Mouse (Mus musculus) heart, embryonic 11.5 days (tissue): ENCODE measurements at regions not wholly inside any gene's neighbourhood (a gene's known extent, or its start where the extent isn't known, plus 50 kb on each side); places are given as distances from the start of the nearest gene placed in this dataset.

Experiments
- ATAC-seq: fragments of 200-750 bp; cut with Nextera tagmentation; replicated peaks from 2 replicates; pipeline ENCODE4 v1.8.0; 2017; ENCODE audit warnings: moderate library complexity; ENCODE audit not compliant: insufficient number of reproducible peaks, low FRiP score, low TSS enrichment
- H3K27ac ChIP-seq: fragments of 300-500 bp; sonication (generic); 2 replicates; pipeline ENCODE4 v1.5.1; 2014; ENCODE audit warnings: mild to moderate bottlenecking, low read depth, low read length
- H3K27me3 ChIP-seq: fragments of 300-500 bp; sonication (generic); 2 replicates; pipeline ENCODE4 v1.6.1; 2014; ENCODE audit warnings: mild to moderate bottlenecking, low read length, mixed read lengths; ENCODE audit not compliant: control insufficient read depth, insufficient read depth
- H3K36me3 ChIP-seq: fragments of 300-500 bp; sonication (generic); 2 replicates; pipeline ENCODE4 v1.6.1; 2014; ENCODE audit warnings: mild to moderate bottlenecking, low read length, moderate library complexity, mixed read lengths; ENCODE audit not compliant: control insufficient read depth, insufficient read depth
- H3K4me1 ChIP-seq: fragments of 300-500 bp; sonication (generic); 2 replicates; pipeline ENCODE4 v1.6.1; 2014; ENCODE audit warnings: low read length; ENCODE audit not compliant: control insufficient read depth, insufficient read depth
- H3K4me2 ChIP-seq: fragments of 300-500 bp; sonication (generic); 2 replicates; pipeline ENCODE4 v1.6.1; 2014; ENCODE audit warnings: mild to moderate bottlenecking, moderate library complexity
- H3K4me3 ChIP-seq: fragments of 300-500 bp; sonication (generic); 2 replicates; pipeline ENCODE4 v1.5.1; 2014; ENCODE audit warnings: low read depth, low read length
- H3K9ac ChIP-seq: fragments of 300-500 bp; sonication (generic); 2 replicates; pipeline ENCODE4 v1.6.1; 2014; ENCODE audit warnings: mild to moderate bottlenecking, low read depth, low read length, moderate library complexity
- H3K9me3 ChIP-seq: fragments of 300-500 bp; sonication (generic); replicated peaks from 2 replicates; pipeline ENCODE4 v1.6.1; 2016; ENCODE audit warnings: low read length; ENCODE audit not compliant: control insufficient read depth
- WGBS: fragments of 180-500 bp; shearing (Covaris S2); extraction: QIAGEN DNeasy Blood & Tissue Kit; methylation state at CpG from one replicate; pipeline ENCODE4 v1.1.7; 2014; ENCODE audit not compliant: insufficient replicate concordance; 5-methylcytosine and 5-hydroxymethylcytosine counted together

DNA sequence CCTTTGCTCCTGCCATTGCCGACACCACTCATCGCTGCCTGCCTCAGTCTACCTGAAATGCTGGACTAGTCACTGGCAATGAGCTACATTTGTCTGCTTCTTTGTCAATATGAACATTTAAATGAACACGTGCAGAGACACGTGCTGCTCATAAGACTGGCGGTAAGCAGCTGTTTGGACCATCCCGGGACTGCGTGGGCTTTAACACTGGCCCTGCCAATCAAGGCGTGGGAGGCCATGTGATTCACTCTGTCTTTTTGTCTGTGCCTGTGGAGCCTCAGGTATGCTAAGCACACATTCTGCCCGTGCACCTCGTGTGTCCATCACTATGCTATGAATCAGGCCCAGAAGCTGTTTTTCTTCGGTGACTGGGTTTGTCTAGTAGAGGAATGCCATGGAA is 199.9 kb downstream of the Rpap3 start:
- no peak overlapping the region for H3K9ac ChIP-seq
- no peak overlapping the region for H3K4me3 ChIP-seq
- H3K36me3 ChIP-seq: no peaks in the 10 kb centered on the region
- WGBS: 85% methylated on average over 11 of the region's 11 CpGs
- no peak overlapping the region for H3K4me2 ChIP-seq
- no peak for ATAC-seq
- no peaks in the 10 kb centered on the region for H3K27me3 ChIP-seq
- no peaks in the 10 kb centered on the region for H3K9me3 ChIP-seq
- H3K27ac ChIP-seq: no peak overlapping the region
- no peaks in the 10 kb centered on the region for H3K4me1 ChIP-seq

DNA sequence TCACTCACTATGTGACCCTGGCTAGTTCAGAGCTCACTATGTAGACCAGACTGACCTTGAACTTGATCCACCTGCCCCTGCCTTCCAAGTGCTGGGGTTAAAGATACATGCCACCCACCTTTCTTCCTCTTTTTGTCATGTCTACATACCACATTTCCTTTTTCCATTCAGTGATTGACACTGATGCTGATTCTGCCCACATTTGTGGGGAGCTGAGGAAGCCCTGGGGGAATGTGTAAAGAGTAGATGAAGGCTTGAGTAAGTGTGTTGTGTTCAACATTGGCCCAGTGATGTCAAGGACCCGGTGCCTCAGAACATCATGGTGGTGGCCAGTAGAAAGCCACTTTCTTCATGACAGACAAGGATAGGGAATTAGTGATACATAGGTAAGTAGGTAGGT is 201.3 kb downstream of the Rpap3 start:
- ATAC-seq: no peak
- WGBS: 79% methylated on average over 1 of the region's 1 CpGs
- no peaks in the 10 kb centered on the region for H3K9me3 ChIP-seq

DNA sequence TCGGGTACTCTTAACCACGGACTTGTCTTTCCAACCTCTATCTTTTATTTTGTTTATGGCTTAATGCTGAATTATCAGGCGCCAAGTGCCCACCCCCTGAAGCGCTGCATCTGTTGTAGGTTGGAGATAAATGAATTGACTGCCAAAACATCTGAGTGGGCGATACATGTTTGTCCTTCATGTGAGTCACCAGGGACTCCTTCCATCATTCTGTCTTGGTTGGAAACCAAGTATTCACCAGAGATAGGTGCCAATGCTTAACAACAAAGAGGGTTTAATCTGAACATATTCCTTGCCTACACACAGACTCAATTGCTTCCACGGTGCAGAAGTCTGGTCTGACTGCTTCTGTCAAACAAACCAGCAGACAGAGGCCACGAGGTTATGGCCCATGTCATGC is 203.6 kb downstream of the Rpap3 start:
- Histone ChIP-seq H3K9ac (no peak overlapping the region), H3K4me1 (no peaks in the 10 kb centered on the region), H3K4me2 (no peak overlapping the region), H3K4me3 (no peak overlapping the region), H3K9me3 (no peaks in the 10 kb centered on the region), H3K36me3 (no peaks in the 10 kb centered on the region), H3K27ac (no peak overlapping the region), H3K27me3 (no peaks in the 10 kb centered on the region)
- WGBS: 82% methylated on average over 7 of the region's 7 CpGs
- no peak for ATAC-seq

More for the DNA sequence above, 201.3 kb downstream of the Rpap3 start:
- no peak overlapping the region for H3K4me2 ChIP-seq
- no peak overlapping the region for H3K9ac ChIP-seq
- no peaks in the 10 kb centered on the region for H3K27me3 ChIP-seq
- no peak overlapping the region for H3K4me3 ChIP-seq
- no peaks in the 10 kb centered on the region for H3K36me3 ChIP-seq
- H3K27ac ChIP-seq: no peak overlapping the region
- H3K4me1 ChIP-seq: no peaks in the 10 kb centered on the region

DNA sequence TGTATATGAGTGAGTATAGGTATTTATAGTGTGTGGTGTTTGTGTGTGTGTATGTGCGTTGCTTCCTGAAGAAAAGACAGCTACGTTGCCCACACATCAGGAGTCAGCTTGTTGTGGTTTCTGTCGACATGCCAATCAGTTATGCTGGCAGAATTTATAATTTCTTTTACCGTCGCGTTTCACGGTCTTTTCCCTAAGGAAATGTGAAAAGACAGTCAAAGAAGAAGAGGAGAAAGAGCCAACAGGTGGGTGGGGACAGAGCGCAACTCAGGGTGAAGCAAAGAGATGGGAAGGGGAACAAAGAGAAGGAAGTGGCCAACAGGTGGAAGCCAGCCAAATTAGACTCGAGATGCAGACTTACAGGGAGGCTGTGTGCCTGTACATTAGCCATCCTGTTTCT is 204.2 kb downstream of the Rpap3 start:
- Histone ChIP-seq H3K4me2 (no peak overlapping the region), H3K4me3 (no peak overlapping the region), H3K9ac (no peak overlapping the region), H3K27me3 (no peaks in the 10 kb centered on the region), H3K36me3 (no peaks in the 10 kb centered on the region), H3K27ac (no peak overlapping the region), H3K9me3 (no peaks in the 10 kb centered on the region), H3K4me1 (no peaks in the 10 kb centered on the region)
- ATAC-seq: no peak
- 86% methylated on average over 9 of the region's 9 CpGs for WGBS

DNA sequence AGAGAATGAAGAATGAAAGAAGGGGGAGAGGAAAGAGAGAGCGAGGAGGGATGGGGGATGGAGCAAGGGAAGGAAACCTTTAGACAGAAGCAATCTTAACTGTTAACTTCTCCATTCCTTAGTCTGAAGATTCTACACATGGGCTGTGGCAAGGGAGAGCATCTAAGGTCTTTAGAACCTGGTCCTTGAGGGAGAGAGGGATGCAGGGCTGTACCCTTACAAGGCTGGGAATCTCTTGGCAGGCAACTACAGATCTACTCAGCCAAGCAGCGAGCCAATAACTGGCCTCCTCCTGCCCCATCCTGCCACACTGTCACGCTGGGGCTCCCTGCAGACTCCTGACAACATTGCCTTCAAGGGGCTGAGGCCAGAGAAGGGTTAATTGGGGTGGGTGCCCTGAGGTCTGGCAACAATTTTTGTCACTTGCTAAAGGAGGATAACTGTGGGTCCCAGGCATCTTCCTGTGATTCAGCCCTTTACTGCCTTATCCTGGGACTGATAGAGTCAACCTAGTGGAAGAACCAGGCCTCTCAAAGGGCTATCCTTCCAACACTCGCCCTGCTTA is 205.7 kb downstream of the Rpap3 start:
- Histone ChIP-seq H3K4me2 (no peak overlapping the region), H3K4me1 (no peaks in the 10 kb centered on the region), H3K9ac (no peak overlapping the region), H3K27ac (no peak overlapping the region), H3K9me3 (no peaks in the 10 kb centered on the region), H3K36me3 (no peaks in the 10 kb centered on the region), H3K27me3 (no peaks in the 10 kb centered on the region), H3K4me3 (no peak overlapping the region)
- 67% methylated on average over 4 of the region's 4 CpGs for WGBS
- ATAC-seq: no peak

DNA sequence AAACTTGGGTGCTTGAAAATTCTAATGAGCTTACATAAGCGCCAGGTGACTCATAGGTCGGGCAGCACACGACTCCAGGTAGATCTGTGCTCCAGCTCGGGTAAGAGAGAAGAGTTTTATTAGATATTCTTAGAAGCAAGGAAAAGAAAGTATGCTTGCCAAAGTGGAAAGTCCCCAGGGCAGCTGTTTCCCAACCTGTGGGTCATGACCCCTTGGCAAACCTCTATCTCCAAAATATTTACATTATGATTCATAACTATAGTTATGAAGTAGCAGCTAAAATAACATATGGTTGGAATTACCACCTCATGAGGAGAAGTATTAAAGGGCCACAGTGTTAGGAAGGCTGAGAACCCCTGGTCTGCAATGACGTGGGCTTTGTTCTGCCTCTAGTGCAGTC is 206.4 kb downstream of the Rpap3 start:
- Histone ChIP-seq H3K27ac (no peak overlapping the region), H3K36me3 (no peaks in the 10 kb centered on the region), H3K27me3 (no peaks in the 10 kb centered on the region), H3K4me2 (no peak overlapping the region), H3K4me3 (no peak overlapping the region), H3K9ac (no peak overlapping the region), H3K9me3 (no peaks in the 10 kb centered on the region), H3K4me1 (no peaks in the 10 kb centered on the region)
- no peak for ATAC-seq
- WGBS: 77% methylated on average over 5 of the region's 5 CpGs

DNA sequence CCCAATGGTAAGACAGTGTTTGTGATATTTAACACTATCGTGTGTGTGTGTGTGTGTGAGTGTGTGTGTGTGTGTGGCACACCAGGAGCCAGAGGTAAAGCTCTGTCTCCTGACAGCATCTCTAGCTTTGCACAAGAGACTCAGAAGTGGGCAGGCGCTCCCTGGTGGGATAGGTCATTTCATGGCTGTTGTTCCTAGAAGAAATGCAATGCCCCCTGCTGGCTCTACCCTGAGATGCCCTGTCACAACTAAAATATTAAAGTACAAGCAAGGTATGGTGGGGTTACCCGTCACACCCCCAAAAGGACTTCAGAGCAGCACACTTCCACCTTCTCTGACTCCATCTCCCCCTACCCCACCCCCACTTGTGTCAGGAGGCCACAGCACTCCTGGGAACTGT is 207.2 kb downstream of the Rpap3 start:
- Histone ChIP-seq H3K4me3 (no peak overlapping the region), H3K36me3 (no peaks in the 10 kb centered on the region), H3K27ac (no peak overlapping the region), H3K4me2 (no peak overlapping the region), H3K27me3 (no peaks in the 10 kb centered on the region), H3K4me1 (no peaks in the 10 kb centered on the region), H3K9me3 (no peaks in the 10 kb centered on the region), H3K9ac (no peak overlapping the region)
- no peak for ATAC-seq
- 76% methylated on average over 3 of the region's 3 CpGs for WGBS

DNA sequence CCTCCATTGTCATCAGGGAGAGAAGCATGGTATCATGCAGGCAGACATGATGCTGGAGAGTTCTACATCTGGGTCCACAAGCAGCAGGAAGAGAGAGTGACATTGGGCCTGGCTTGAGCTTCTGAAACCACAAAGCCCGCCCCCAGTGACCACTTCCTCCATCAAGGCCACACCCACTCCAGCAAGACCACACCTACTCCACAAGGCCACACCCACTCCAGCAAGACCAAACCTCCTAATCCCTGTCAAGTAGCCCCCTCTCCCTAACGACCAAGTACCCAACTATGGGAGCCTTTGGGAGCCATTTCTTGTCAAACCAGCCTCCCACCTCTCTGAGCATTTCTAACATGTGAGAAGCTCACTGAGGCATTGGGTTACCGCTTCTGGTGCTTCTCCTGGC is 209.6 kb downstream of the Rpap3 start:
- H3K4me2 ChIP-seq: no peak overlapping the region
- H3K9ac ChIP-seq: no peak overlapping the region
- H3K27me3 ChIP-seq: no peaks in the 10 kb centered on the region
- WGBS: 85% methylated on average over 3 of the region's 3 CpGs
- 0 out of 2 replicates have a peak, but pooled peaks cover 2% of the 10 kb centered on the region for H3K9me3 ChIP-seq
- no peak overlapping the region for H3K27ac ChIP-seq
- no peaks in the 10 kb centered on the region for H3K4me1 ChIP-seq
- no peak overlapping the region for H3K4me3 ChIP-seq
- H3K36me3 ChIP-seq: no peaks in the 10 kb centered on the region
- no peak for ATAC-seq

DNA sequence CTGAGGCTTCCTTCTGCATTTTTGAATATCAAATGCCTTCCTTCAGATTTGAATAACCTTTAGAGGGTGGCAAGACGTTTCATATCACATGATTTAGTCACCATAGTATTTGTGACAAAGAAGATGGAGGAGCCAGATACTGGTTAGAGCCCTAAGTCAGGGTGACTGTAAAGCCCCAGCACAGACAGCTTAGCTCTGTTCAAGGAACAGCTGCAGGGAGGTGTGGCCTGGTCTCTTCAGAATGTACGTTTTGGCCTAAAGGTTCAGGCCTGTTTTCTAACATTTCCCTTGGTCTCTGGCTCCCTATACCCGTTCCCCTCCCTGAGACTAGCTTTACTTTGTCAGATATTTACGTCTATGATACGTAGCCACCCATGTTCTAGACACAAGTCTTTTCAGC is 212.3 kb downstream of the Rpap3 start:
- Histone ChIP-seq H3K4me3 (no peak overlapping the region), H3K36me3 (no peaks in the 10 kb centered on the region), H3K9me3 (0 out of 2 replicates have a peak, but pooled peaks cover 2% of the 10 kb centered on the region), H3K4me2 (no peak overlapping the region), H3K9ac (no peak overlapping the region), H3K27me3 (no peaks in the 10 kb centered on the region), H3K27ac (no peak overlapping the region), H3K4me1 (no peaks in the 10 kb centered on the region)
- 61% methylated on average over 5 of the region's 5 CpGs for WGBS
- ATAC-seq: no peak
